Mouse (Mus musculus) embryonic facial prominence, embryonic 13.5 days (tissue): ENCODE results near the gene Mapkap1. TPM values are rescaled to one million over a fixed set of nuclear protein-coding genes. Genes with fewer than 3 reads are reported as not detected.
A peak's percentile ranks its signal among the peaks of the same experiment; 100 is the strongest.

ENCODE experiments used
- ATAC-seq: fragments of 200-750 bp; cut with Nextera tagmentation; 2 replicates; pipeline ENCODE4 v1.8.0; 2017; ENCODE audit warnings: low read depth; ENCODE audit not compliant: insufficient number of reproducible peaks, insufficient read depth, low FRiP score, low TSS enrichment
- H3K27ac ChIP-seq: fragments of 300-500 bp; sonication (generic); 2 replicates; pipeline ENCODE4 v1.5.1; 2015; ENCODE audit warnings: moderate library complexity, mild to moderate bottlenecking, inconsistent platforms
- H3K27me3 ChIP-seq: fragments of 300-500 bp; sonication (generic); 2 replicates; pipeline ENCODE4 v1.6.1; 2015; ENCODE audit warnings: mild to moderate bottlenecking, inconsistent platforms
- H3K36me3 ChIP-seq: fragments of 300-500 bp; sonication (generic); 2 replicates; pipeline ENCODE4 v1.6.1; 2015; ENCODE audit warnings: mild to moderate bottlenecking, inconsistent platforms
- H3K4me1 ChIP-seq: fragments of 300-500 bp; sonication (generic); 2 replicates; pipeline ENCODE4 v1.6.1; 2015; ENCODE audit warnings: inconsistent platforms
- H3K4me2 ChIP-seq: fragments of 300-500 bp; sonication (generic); 2 replicates; pipeline ENCODE4 v1.6.1; 2015; ENCODE audit warnings: moderate library complexity, mild to moderate bottlenecking, inconsistent platforms
- H3K4me3 ChIP-seq: fragments of 300-500 bp; sonication (generic); 2 replicates; pipeline ENCODE4 v1.5.1; 2015; ENCODE audit warnings: mild to moderate bottlenecking, inconsistent platforms
- H3K9ac ChIP-seq: fragments of 300-500 bp; sonication (generic); 2 replicates; pipeline ENCODE4 v1.6.1; 2015; ENCODE audit warnings: mild to moderate bottlenecking, inconsistent platforms
- H3K9me3 ChIP-seq: fragments of 300-500 bp; sonication (generic); 2 replicates; pipeline ENCODE4 v1.6.1; 2016; ENCODE audit warnings: inconsistent platforms
- WGBS: fragments of 180-500 bp; shearing (Covaris S2); methylation state at CpG from one replicate; pipeline ENCODE4 v1.1.7; 2015; ENCODE audit warnings: mixed read lengths; 5-methylcytosine and 5-hydroxymethylcytosine counted together
- polyA plus RNA-seq: library from polyadenylated mRNA; unstranded; fragments of >200 nt; fragmentation: Nextera tagmentation; extraction: Ambion mirVana; gene quantifications from 2 replicates; pipeline ENCODE4 v1.2.1, GENCODE M21; 2015

Mapkap1 gene
- polyA plus RNA-seq, 1 experiment from 2014 or later: 106 TPM

DNA sequence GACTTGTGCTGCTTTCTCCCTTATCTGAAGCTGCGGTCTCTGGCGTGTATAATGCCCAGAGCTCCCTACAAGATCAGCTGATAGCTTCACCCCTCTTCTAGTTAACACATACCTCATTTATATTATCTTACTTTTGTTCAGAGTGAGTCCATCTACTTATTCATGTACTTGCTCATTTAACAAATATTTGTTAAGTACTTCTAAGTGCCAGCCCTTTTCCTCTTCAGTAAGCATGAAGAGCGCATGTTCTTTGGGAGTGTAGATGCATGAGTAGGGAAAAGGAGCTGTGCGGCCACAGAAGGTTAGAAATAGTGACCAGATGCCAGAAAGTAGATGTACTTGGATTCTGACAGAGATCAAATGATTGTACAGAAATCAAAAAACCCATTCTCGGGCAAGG is 108.7 kb downstream of the Mapkap1 start:
- Histone ChIP-seq H3K27ac (no peak overlapping the region), H3K27me3 (no peaks in the 10 kb centered on the region), H3K4me3 (no peak overlapping the region), H3K36me3 (no peaks in the 10 kb centered on the region), H3K9me3 (no peaks in the 10 kb centered on the region), H3K4me2 (no peak overlapping the region), H3K4me1 (no peaks in the 10 kb centered on the region), H3K9ac (no peak overlapping the region)
- no peak for ATAC-seq
- 91% methylated on average over 5 of the region's 5 CpGs for WGBS

- Histone ChIP-seq H3K4me1 (no peaks in the 10 kb centered on the region), H3K36me3 (no peaks in the 10 kb centered on the region), H3K9ac (no peak overlapping the region), H3K4me3 (no peak overlapping the region), H3K27me3 (no peaks in the 10 kb centered on the region), H3K9me3 (no peaks in the 10 kb centered on the region), H3K4me2 (no peak overlapping the region), H3K27ac (no peak overlapping the region)
- ATAC-seq: no peak
- 85% methylated on average over 2 of the region's 2 CpGs for WGBS
Observed at GRCm38 (mm10) chr2:34518083-34518482, 111.5 kb downstream of the Mapkap1 start.

- Histone ChIP-seq H3K9ac (no peak overlapping the region), H3K4me2 (no peak overlapping the region), H3K4me3 (no peak overlapping the region), H3K9me3 (no peaks in the 10 kb centered on the region), H3K4me1 (no peaks in the 10 kb centered on the region), H3K27ac (no peak overlapping the region), H3K27me3 (no peaks in the 10 kb centered on the region), H3K36me3 (no peaks in the 10 kb centered on the region)
- WGBS: 85% methylated on average over 5 of the region's 5 CpGs
- no peak for ATAC-seq
Observed at GRCm38 (mm10) chr2:34518526-34518925, 112.0 kb downstream of the Mapkap1 start.

DNA sequence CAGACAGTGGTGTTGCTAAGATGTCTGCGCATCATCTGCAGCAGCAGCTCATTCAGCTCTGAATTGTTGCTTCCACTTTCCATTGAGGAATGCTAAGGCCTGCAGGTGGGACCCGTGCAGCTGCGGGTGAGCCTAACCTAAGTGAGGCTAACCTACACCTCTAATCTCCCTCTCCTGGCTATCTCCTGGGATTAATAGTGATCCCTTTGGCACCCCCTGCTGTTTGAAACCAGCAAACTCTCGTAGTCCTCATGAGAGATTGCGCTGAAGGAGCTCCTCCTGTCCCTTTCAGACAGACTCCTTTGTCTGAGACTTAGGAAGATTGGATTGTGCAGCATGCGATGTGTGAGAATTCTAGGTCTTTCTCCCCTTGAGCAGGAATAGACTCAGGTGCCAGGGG is 113.0 kb downstream of the Mapkap1 start:
- Histone ChIP-seq H3K4me2 (no peak overlapping the region), H3K4me3 (no peak overlapping the region), H3K9ac (no peak overlapping the region), H3K36me3 (no peaks in the 10 kb centered on the region), H3K27ac (no peak overlapping the region), H3K27me3 (no peaks in the 10 kb centered on the region), H3K9me3 (no peaks in the 10 kb centered on the region), H3K4me1 (peaks cover 2% of the 10 kb centered on the region; the same call in 1 of the 2 replicates)
- ATAC-seq: no peak
- 49% methylated on average over 6 of the region's 6 CpGs for WGBS

GRCm38 (mm10) chr2:34521384-34521783 is 114.8 kb downstream of the Mapkap1 start:
- Histone ChIP-seq H3K27me3 (no peaks in the 10 kb centered on the region), H3K9ac (no peak overlapping the region)
- WGBS: 90% methylated on average over 3 of the region's 3 CpGs

GRCm38 (mm10) chr2:34526527-34527371 is 120.2 kb downstream of the Mapkap1 start:
- Histone ChIP-seq H3K9me3 (no peaks in the 10 kb centered on the region), H3K4me1 (peaks cover 54% of the 10 kb centered on the region), H3K4me2 (peak overlapping the region; percentile 36), H3K36me3 (no peaks in the 10 kb centered on the region), H3K27ac (peak overlapping the region; percentile 79), H3K27me3 (no peaks in the 10 kb centered on the region), H3K9ac (no peak overlapping the region), H3K4me3 (no peak overlapping the region)
- whole genome bisulfite sequencing: 22% methylated on average over 15 of the region's 15 CpGs
- ATAC-seq: peak; percentile 77

More at GRCm38 (mm10) chr2:34521384-34521783, 114.8 kb downstream of the Mapkap1 start:
- Histone ChIP-seq H3K4me3 (no peak overlapping the region), H3K27ac (no peak overlapping the region), H3K4me1 (peaks cover 15% of the 10 kb centered on the region), H3K36me3 (no peaks in the 10 kb centered on the region), H3K9me3 (no peaks in the 10 kb centered on the region), H3K4me2 (no peak overlapping the region)
- ATAC-seq: no peak

DNA sequence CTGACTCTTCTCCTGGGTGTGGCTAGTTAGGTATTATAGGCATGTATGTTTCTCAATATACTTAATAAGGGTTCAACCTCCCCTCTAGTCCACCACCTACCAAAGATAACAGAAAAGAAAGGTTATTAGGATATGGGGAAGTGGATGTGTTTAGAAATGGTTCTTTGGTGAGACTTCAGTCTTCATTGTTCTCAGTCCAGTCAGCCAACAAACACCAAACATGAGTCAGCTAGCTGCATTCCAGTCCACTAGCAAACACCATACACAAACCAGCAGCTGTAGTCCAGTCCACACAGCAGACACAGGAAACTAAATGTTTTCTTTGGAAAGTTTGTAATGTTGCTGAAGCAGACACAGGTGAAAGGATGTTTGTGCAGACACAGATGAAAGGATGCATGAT is 121.9 kb downstream of the Mapkap1 start:
- Histone ChIP-seq H3K4me3 (no peak overlapping the region), H3K9ac (no peak overlapping the region), H3K27me3 (no peaks in the 10 kb centered on the region), H3K4me2 (no peak overlapping the region), H3K36me3 (no peaks in the 10 kb centered on the region), H3K27ac (no peak overlapping the region), H3K4me1 (peaks cover 69% of the 10 kb centered on the region), H3K9me3 (no peaks in the 10 kb centered on the region)
- no peak for ATAC-seq

- WGBS: 45% methylated on average over 3 of the region's 3 CpGs
- no peak overlapping the region for H3K9ac ChIP-seq
- H3K36me3 ChIP-seq: no peaks in the 10 kb centered on the region
- H3K27me3 ChIP-seq: no peaks in the 10 kb centered on the region
- H3K4me2 ChIP-seq: no peak overlapping the region
- ATAC-seq: no peak
- H3K4me3 ChIP-seq: no peak overlapping the region
- peaks cover 69% of the 10 kb centered on the region for H3K4me1 ChIP-seq
- H3K27ac ChIP-seq: no peak overlapping the region
- no peaks in the 10 kb centered on the region for H3K9me3 ChIP-seq
Observed at GRCm38 (mm10) chr2:34530042-34530441, 123.5 kb downstream of the Mapkap1 start.

GRCm38 (mm10) chr2:34531801-34532298 is 125.3 kb downstream of the Mapkap1 start:
- no peak overlapping the region for H3K4me2 ChIP-seq

GRCm38 (mm10) chr2:34532394-34532793 is 125.8 kb downstream of the Mapkap1 start:
- peak overlapping the region; percentile 78 for H3K27ac ChIP-seq

More at GRCm38 (mm10) chr2:34531801-34532298, 125.3 kb downstream of the Mapkap1 start:
- Histone ChIP-seq H3K27me3 (no peaks in the 10 kb centered on the region), H3K9me3 (no peaks in the 10 kb centered on the region), H3K4me3 (no peak overlapping the region), H3K27ac (peak overlapping the region; percentile 78), H3K36me3 (no peaks in the 10 kb centered on the region), H3K9ac (no peak overlapping the region), H3K4me1 (peaks cover 60% of the 10 kb centered on the region)
- ATAC-seq: peak; percentile 48; the same call in 1 of the 2 replicates
- 30% methylated on average over 3 of the region's 3 CpGs for WGBS

DNA sequence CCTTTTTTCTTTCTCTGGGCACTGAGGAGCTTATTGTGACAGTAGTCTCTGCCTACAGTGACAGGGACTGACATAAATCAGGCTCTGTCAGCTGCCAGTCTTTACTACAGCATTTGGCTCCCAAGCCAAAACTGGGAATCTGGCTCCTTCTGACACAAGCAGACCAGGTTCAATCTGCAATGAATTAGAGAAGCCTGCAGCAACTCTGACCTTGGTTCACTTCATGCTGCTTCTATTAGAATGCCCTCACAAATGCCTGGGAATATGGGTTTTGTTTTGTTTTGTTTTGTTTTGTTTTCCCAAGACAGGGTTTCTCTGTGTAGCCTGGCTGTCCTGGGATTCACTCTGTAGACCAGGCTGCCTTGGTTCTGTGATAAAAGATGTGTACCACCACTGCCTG is 126.7 kb downstream of the Mapkap1 start:
- H3K9ac ChIP-seq: no peak overlapping the region
- no peaks in the 10 kb centered on the region for H3K9me3 ChIP-seq
- no peak for ATAC-seq
- H3K36me3 ChIP-seq: no peaks in the 10 kb centered on the region
- peaks cover 51% of the 10 kb centered on the region for H3K4me1 ChIP-seq
- no peak overlapping the region for H3K4me3 ChIP-seq
- H3K27me3 ChIP-seq: no peaks in the 10 kb centered on the region
- H3K27ac ChIP-seq: peak overlapping the region; percentile 45; the same call in 1 of the 2 replicates
- H3K4me2 ChIP-seq: no peak overlapping the region

More at GRCm38 (mm10) chr2:34532394-34532793, 125.8 kb downstream of the Mapkap1 start:
- Histone ChIP-seq H3K9me3 (no peaks in the 10 kb centered on the region), H3K4me2 (no peak overlapping the region), H3K4me1 (peaks cover 54% of the 10 kb centered on the region), H3K27me3 (no peaks in the 10 kb centered on the region), H3K4me3 (no peak overlapping the region), H3K9ac (no peak overlapping the region), H3K36me3 (no peaks in the 10 kb centered on the region)
- WGBS: 61% methylated on average over 1 of the region's 1 CpGs
- ATAC-seq: no peak

GRCm38 (mm10) chr2:34534996-34535395 is 128.4 kb downstream of the Mapkap1 start:
- Histone ChIP-seq H3K4me2 (peak overlapping the region; percentile 5; the same call in 1 of the 2 replicates), H3K4me3 (no peak overlapping the region), H3K36me3 (no peaks in the 10 kb centered on the region), H3K9ac (no peak overlapping the region), H3K27ac (no peak overlapping the region), H3K4me1 (peaks cover 43% of the 10 kb centered on the region), H3K9me3 (no peaks in the 10 kb centered on the region), H3K27me3 (no peaks in the 10 kb centered on the region)
- ATAC-seq: no peak
- WGBS: 14% methylated on average over 12 of the region's 12 CpGs
